Comparison of ENCODE assay signal across 8 mouse cellular contexts in genomic region chr6:124930754-124931524, GRCm38 (mm10). TPM values are rescaled to one million over a fixed set of nuclear protein-coding genes. Genes with fewer than 3 reads are reported as not detected.
DNase-seq lines count a peak whose midpoint lies in the region; ATAC-seq and TF ChIP-seq lines count a peak whose summit lies in the region.

Gene Mlf2, plus strand, starts transcription at chr6:124931386.

- peaks cover 22% of the 10 kb centered on the region for H3K4me1 ChIP-seq in embryonic facial prominence, embryonic 14.5 days (ENCODE audit: control insufficient read depth, insufficient read depth, low read length)
- peaks cover 19% of the 10 kb centered on the region for H3K4me1 ChIP-seq in limb, embryonic 14.5 days (ENCODE audit: control insufficient read depth, insufficient read depth, low read length)
- H3K4me1 ChIP-seq in midbrain, postnatal 0 days (ENCODE audit: insufficient read depth, low read length), result peaks cover 7% of the 10 kb centered on the region

- H3K9ac ChIP-seq in embryonic facial prominence, embryonic 14.5 days (ENCODE audit: low read depth, low read length), result peak within 1 kb of the TSS; percentile 97
- peak within 1 kb of the TSS; percentile 93 for H3K9ac ChIP-seq in limb, embryonic 14.5 days (ENCODE audit: low read depth, low read length, severe bottlenecking)
- peak within 1 kb of the TSS; percentile 97 for H3K9ac ChIP-seq in midbrain, postnatal 0 days (replicated peaks; ENCODE audit: low read length, poor library complexity, severe bottlenecking)

- H3K4me3 ChIP-seq in embryonic facial prominence, embryonic 14.5 days (ENCODE audit: low read depth, low read length), result peak within 1 kb of the TSS; percentile 98
- peak within 1 kb of the TSS; percentile 95 for H3K4me3 ChIP-seq in limb, embryonic 14.5 days (replicated peaks; ENCODE audit: low read length)
- peak within 1 kb of the TSS; percentile 89 for H3K4me3 ChIP-seq in midbrain, postnatal 0 days (ENCODE audit: low read depth, low read length)

- DNase-seq in 3T3-L1 (ENCODE audit: low read depth, low spot score), result peak; percentile 100
- peak; percentile 99 for DNase-seq in adrenal gland, postnatal 4 days (ENCODE audit: low spot score in 2 of 2)
- peak; percentile 98 for DNase-seq in embryonic facial prominence, embryonic 14.5 days (ENCODE audit: low spot score)
- peak; percentile 99 for DNase-seq in heart, adult 8-10 months (ENCODE audit: low spot score)
- peak; percentile 100 for DNase-seq in kidney, adult 9 months
- peak; percentile 99 for DNase-seq in limb, embryonic 14.5 days (ENCODE audit: low spot score)
- peak; percentile 98 for DNase-seq in midbrain, postnatal 0 days (ENCODE audit: low spot score)
- peak; percentile 97 to 99 for DNase-seq in spleen, postnatal 14 days (ENCODE audit: low spot score in 2 of 2)

- peak; percentile 95 for ATAC-seq in embryonic facial prominence, embryonic 14.5 days (ENCODE audit: low read depth)
- peak; percentile 91 for ATAC-seq in limb, embryonic 14.5 days (ENCODE audit: low FRiP score, low read depth)
- peak; percentile 93 for ATAC-seq in midbrain, postnatal 0 days (ENCODE audit: low FRiP score)

- TF ChIP-seq CTCF in midbrain, postnatal 0 days (IDR thresholded peaks at IDR 0.05), result peak; percentile 99

- H3K27ac ChIP-seq in embryonic facial prominence, embryonic 14.5 days (replicated peaks; ENCODE audit: low read depth, low read length), result peak within 1 kb of the TSS; percentile 97
- peak within 1 kb of the TSS; percentile 96 for H3K27ac ChIP-seq in limb, embryonic 14.5 days (replicated peaks; ENCODE audit: low read depth, low read length)
- H3K27ac ChIP-seq in midbrain, postnatal 0 days (ENCODE audit: low read depth, low read length), result peak within 1 kb of the TSS; percentile 99

- H3K9me3 ChIP-seq in embryonic facial prominence, embryonic 14.5 days (ENCODE audit: control insufficient read depth, low read length), result no peaks in the 10 kb centered on the region
- no peaks in the 10 kb centered on the region for H3K9me3 ChIP-seq in limb, embryonic 14.5 days (ENCODE audit: control insufficient read depth, low read length)
- no peaks in the 10 kb centered on the region for H3K9me3 ChIP-seq in midbrain, postnatal 0 days (ENCODE audit: low read length)

- no peaks in the 10 kb centered on the region for H3K27me3 ChIP-seq in embryonic facial prominence, embryonic 14.5 days (replicated peaks; ENCODE audit: control insufficient read depth, insufficient read depth, low read length)
- H3K27me3 ChIP-seq in limb, embryonic 14.5 days (ENCODE audit: control insufficient read depth, insufficient read depth, low read length), result no peaks in the 10 kb centered on the region
- H3K27me3 ChIP-seq in midbrain, postnatal 0 days (ENCODE audit: insufficient read depth, low read length), result no peaks in the 10 kb centered on the region

- under 1% methylated on average over 21 of the region's 64 CpGs for WGBS in embryonic facial prominence, embryonic 14.5 days
- WGBS in limb, embryonic 14.5 days, result 1% methylated on average over 50 of the region's 64 CpGs
- under 1% methylated on average over 47 of the region's 64 CpGs for WGBS in midbrain, postnatal 0 days

- H3K4me2 ChIP-seq in embryonic facial prominence, embryonic 14.5 days (ENCODE audit: low read depth, low read length), result peak within 1 kb of the TSS; percentile 92
- peak within 1 kb of the TSS; percentile 85 for H3K4me2 ChIP-seq in limb, embryonic 14.5 days (replicated peaks; ENCODE audit: low read depth, low read length, severe bottlenecking)
- H3K4me2 ChIP-seq in midbrain, postnatal 0 days (ENCODE audit: low read depth, low read length, poor library complexity, severe bottlenecking), result peak within 1 kb of the TSS; percentile 87

- TF ChIP-seq POLR2A in limb, embryonic 14.5 days (IDR thresholded peaks at IDR 0.05; ENCODE audit: borderline replicate concordance, extremely low read depth, insufficient read depth, insufficient read length), result peak; percentile 87

- peaks cover 35% of the 10 kb centered on the region for H3K36me3 ChIP-seq in embryonic facial prominence, embryonic 14.5 days (ENCODE audit: control insufficient read depth, insufficient read depth, low read length)
- H3K36me3 ChIP-seq in limb, embryonic 14.5 days (ENCODE audit: control insufficient read depth, insufficient read depth, low read length), result peaks cover 36% of the 10 kb centered on the region
- H3K36me3 ChIP-seq in midbrain, postnatal 0 days (ENCODE audit: insufficient read depth, low read length), result peaks cover 17% of the 10 kb centered on the region

RNA-seq across cellular contexts. Expression of gene Mlf2, which starts in this region (rescaled TPM):
- total RNA-seq in adrenal gland, postnatal 4 days (2021), result 100 to 1,000 TPM; 257 to 265 TPM
- polyA plus RNA-seq in embryonic facial prominence, embryonic 14.5 days (2014; fragmentation: Nextera tagmentation; extraction: Ambion mirVana), result 346 and 352 TPM in 2 replicates
- 100 to 1,000 TPM; 177 to 202 (median 195) TPM for total RNA-seq in heart, adult 8-10 months (2022)
- 407 and 471 TPM in 2 replicates for polyA plus RNA-seq in limb, embryonic 14.5 days (2012; rRNA removed)
- polyA plus RNA-seq in limb, embryonic 14.5 days (2014; fragmentation: Nextera tagmentation; extraction: Ambion mirVana), result 355 and 380 TPM in 2 replicates
- total RNA-seq in midbrain, postnatal 0 days (2014; rRNA removed), result 512 and 647 TPM in 2 replicates
- polyA plus RNA-seq in midbrain, postnatal 0 days (2015; fragmentation: Nextera tagmentation; extraction: Ambion mirVana), result 628 and 643 TPM in 2 replicates

Comparison
In these comparisons a context has a peak if more than half of its experiments do, and no peak if none do; other contexts are left out.
1. Peak in every context shown above with its lines: DNase-seq, ATAC-seq, H3K4me3 ChIP-seq and H3K27ac ChIP-seq.